Mouse (Mus musculus) small intestine, adult 2 months (tissue): ENCODE data around the gene Nat8f3. TPM values are rescaled to one million over a fixed set of nuclear protein-coding genes. Genes with fewer than 3 reads are reported as not detected.
"Not testable (repeated sequence)": the region's sequence is repeated elsewhere in the genome, so short reads cannot be mapped to it uniquely, and the experiment has no call there.

ENCODE experiments used
- H3K27ac ChIP-seq: fragments of 200-500 bp; 2 replicates; pipeline ENCODE4 v1.5.1; 2012; ENCODE audit warnings: low read depth, low read length, control low read depth, inconsistent platforms; ENCODE audit not compliant: insufficient read depth
- H3K27me3 ChIP-seq: fragments of 200-500 bp; 2 replicates; pipeline ENCODE4 v1.6.1; 2012; ENCODE audit warnings: mild to moderate bottlenecking, moderate library complexity, low read length, inconsistent platforms; ENCODE audit not compliant: control insufficient read depth, insufficient read depth
- H3K36me3 ChIP-seq: fragments of 200-500 bp; 2 replicates; pipeline ENCODE4 v1.6.1; 2012; ENCODE audit warnings: mild to moderate bottlenecking, low read length, control low read depth, inconsistent platforms; ENCODE audit not compliant: control insufficient read depth, insufficient read depth
- H3K4me1 ChIP-seq: fragments of 200-500 bp; 2 replicates; pipeline ENCODE4 v1.6.1; 2012; ENCODE audit warnings: low read length, inconsistent platforms, mixed read lengths; ENCODE audit not compliant: control insufficient read depth, insufficient read depth, insufficient read length
- H3K4me3 ChIP-seq: fragments of 200-500 bp; 2 replicates; pipeline ENCODE4 v1.5.1; 2012; ENCODE audit warnings: low read depth, mild to moderate bottlenecking, control low read depth, inconsistent platforms, low read length, moderate library complexity
- WGBS: fragments of 180-500 bp; shearing (Covaris S2); methylation state at CpG from one replicate; pipeline ENCODE4 v1.1.7; 2018; 5-methylcytosine and 5-hydroxymethylcytosine counted together
- polyA plus RNA-seq: library from polyadenylated mRNA; depleted of rRNA; stranded (reverse); fragments of >200 nt; gene quantifications from 2 replicates; pipeline ENCODE4 v1.2.3, GENCODE M21; 2012; rRNA removed

Gene Nat8f3
- polyA plus RNA-seq, 1 experiment, result 0.62 TPM

- H3K27ac ChIP-seq, H3K4me1 ChIP-seq, H3K4me3 ChIP-seq, H3K27me3 ChIP-seq, H3K36me3 ChIP-seq: not testable (repeated sequence)
- 81% methylated on average over 5 of the region's 5 CpGs for WGBS
These were observed 56.3 kb downstream of the Nat8f3 start for GRCm38 (mm10) chr6:85709206-85709605.

GRCm38 (mm10) chr6:85701943-85702342, 63.6 kb downstream of the Nat8f3 start:
- 44% methylated on average over 2 of the region's 4 CpGs for WGBS
- H3K27ac ChIP-seq, H3K36me3 ChIP-seq: not testable (repeated sequence)

More at GRCm38 (mm10) chr6:85701943-85702342, 63.6 kb downstream of the Nat8f3 start:
- not testable (repeated sequence) for H3K4me3 ChIP-seq, H3K4me1 ChIP-seq, H3K27me3 ChIP-seq

Other genes starting within 250 kb of the Nat8f3 start
- 0.10 and 0.22 TPM in 2 replicates for gene Alms1, start 178.2 kb downstream of the Nat8f3 start, polyA plus RNA-seq
- gene Nat8f7, start 52.5 kb downstream of the Nat8f3 start, polyA plus RNA-seq, result 1.0 and 1.1 TPM in 2 replicates
- 1.9 and 2.3 TPM in 2 replicates for gene Nat8f6, start 55.2 kb upstream of the Nat8f3 start, polyA plus RNA-seq
- 14.4 and 46.1 TPM in 2 replicates for gene Nat8f5, start 55.2 kb upstream of the Nat8f3 start, polyA plus RNA-seq
- gene Nat8, start 66.3 kb upstream of the Nat8f3 start, polyA plus RNA-seq, result 60.8 and 66.8 TPM in 2 replicates
- gene Nat8f2, start 103.4 kb upstream of the Nat8f3 start, polyA plus RNA-seq, result 0.23 and 0.66 TPM in 2 replicates
- gene Nat8f4, start 139.1 kb upstream of the Nat8f3 start, polyA plus RNA-seq, result 15.6 and 32.6 TPM in 2 replicates
- 6.8 and 16.0 TPM in 2 replicates for gene Tprkb, start 146.1 kb upstream of the Nat8f3 start, polyA plus RNA-seq
- gene Nat8f1, start 149.9 kb upstream of the Nat8f3 start, polyA plus RNA-seq, result 16.0 and 21.4 TPM in 2 replicates
- gene Dusp11, start 195.9 kb upstream of the Nat8f3 start, polyA plus RNA-seq, result 8.2 and 18.7 TPM in 2 replicates